Mouse (Mus musculus) cerebellum, adult 2 months (tissue): Measurements from ENCODE around the gene Upk3b. TPM values are rescaled to one million over a fixed set of nuclear protein-coding genes. Genes with fewer than 3 reads are reported as not detected.

Experiments
- DNase-seq, 2 experiments: peaks; one replicate each; pipeline ENCODE4 v3.0.0; 2021
- H3K27ac ChIP-seq: fragments of 200-500 bp; 2 replicates; pipeline ENCODE4 v1.5.1; 2012; ENCODE audit warnings: low read length, control low read depth, inconsistent platforms; ENCODE audit not compliant: insufficient read depth
- H3K27me3 ChIP-seq: fragments of 200-500 bp; 2 replicates; pipeline ENCODE4 v1.6.1; 2012; ENCODE audit warnings: inconsistent platforms, mild to moderate bottlenecking, low read length, moderate library complexity; ENCODE audit not compliant: control insufficient read depth, insufficient read depth
- H3K4me1 ChIP-seq: fragments of 200-500 bp; 2 replicates; pipeline ENCODE4 v1.6.1; 2011; ENCODE audit warnings: low read length; ENCODE audit not compliant: control insufficient read depth, insufficient read depth
- H3K4me3 ChIP-seq: fragments of 200-500 bp; replicated peaks from 2 replicates; pipeline ENCODE3; 2011; ENCODE audit warnings: mild to moderate bottlenecking, low read depth, low read length, control low read depth; ENCODE audit not compliant: insufficient read depth
- CTCF ChIP-seq: fragments of 200-500 bp; IDR thresholded peaks from 2 replicates; pipeline ENCODE4 v1.5.1; 2011; ENCODE audit warnings: low read depth, mild to moderate bottlenecking, control low read depth, low read length, moderate library complexity, borderline replicate concordance; ENCODE audit not compliant: insufficient read depth
- POLR2A ChIP-seq: fragments of 200-500 bp; IDR thresholded peaks from 2 replicates; pipeline ENCODE4 v1.6.1; 2011; ENCODE audit warnings: low read length, control low read depth, borderline replicate concordance; ENCODE audit not compliant: insufficient read depth
- WGBS: fragments of 180-500 bp; shearing (Covaris S2); methylation state at CpG from one replicate; pipeline ENCODE4 v1.1.7; 2018; 5-methylcytosine and 5-hydroxymethylcytosine counted together
- polyA plus RNA-seq: library from polyadenylated mRNA; depleted of rRNA; stranded (reverse); fragments of >200 nt; gene quantifications from 2 replicates; pipeline ENCODE4 v1.2.3, GENCODE M21; 2012; rRNA removed

Gene Upk3b
- polyA plus RNA-seq, 1 experiment, result not detected

GRCm38 (mm10) chr5:136084144-136084881, 46.0 kb downstream of the Upk3b start:
- Histone ChIP-seq H3K27me3 (no peaks in the 10 kb centered on the region), H3K27ac (no peak overlapping the region), H3K4me1 (peaks cover 5% of the 10 kb centered on the region), H3K4me3 (peak overlapping the region; percentile 97)
- 2% methylated on average over 23 of the region's 23 CpGs for WGBS
- DNase-seq, result no peak
- no peak for TF ChIP-seq CTCF
- TF ChIP-seq POLR2A, result no peak

- WGBS, result 12% methylated on average over 21 of the region's 21 CpGs
- no peak overlapping the region for H3K27ac ChIP-seq
Observed at GRCm38 (mm10) chr5:136084891-136085651, 46.8 kb downstream of the Upk3b start.

GRCm38 (mm10) chr5:136086290-136086689, 48.0 kb downstream of the Upk3b start:
- DNase-seq, result no peak

More at GRCm38 (mm10) chr5:136084891-136085651, 46.8 kb downstream of the Upk3b start:
- H3K27me3 ChIP-seq, result no peaks in the 10 kb centered on the region
- TF ChIP-seq POLR2A (no peak), CTCF (no peak)
- DNase-seq, result peak; percentile 52 to 67
- H3K4me3 ChIP-seq, result peak overlapping the region; percentile 97
- H3K4me1 ChIP-seq, result peaks cover 5% of the 10 kb centered on the region

GRCm38 (mm10) chr5:136088821-136089575, 50.7 kb downstream of the Upk3b start:
- Histone ChIP-seq H3K27ac (no peak overlapping the region), H3K27me3 (no peaks in the 10 kb centered on the region), H3K4me1 (peaks cover 5% of the 10 kb centered on the region), H3K4me3 (no peak overlapping the region)
- TF ChIP-seq POLR2A (no peak), CTCF (peak; percentile 33; the same call in 1 of the 2 replicates)
- 32% methylated on average over 14 of the region's 14 CpGs for WGBS
- DNase-seq, result no peak

More at GRCm38 (mm10) chr5:136086290-136086689, 48.0 kb downstream of the Upk3b start:
- H3K27ac ChIP-seq, result no peak overlapping the region
- 87% methylated on average over 8 of the region's 8 CpGs for WGBS
- H3K27me3 ChIP-seq, result no peaks in the 10 kb centered on the region
- peaks cover 5% of the 10 kb centered on the region for H3K4me1 ChIP-seq
- H3K4me3 ChIP-seq, result no peak overlapping the region
- TF ChIP-seq POLR2A, result no peak
- TF ChIP-seq CTCF, result no peak

GRCm38 (mm10) chr5:136091927-136092326, 53.6 kb downstream of the Upk3b start:
- no peak for TF ChIP-seq CTCF
- Histone ChIP-seq H3K4me3 (no peak overlapping the region), H3K4me1 (no peaks in the 10 kb centered on the region), H3K27me3 (no peaks in the 10 kb centered on the region), H3K27ac (no peak overlapping the region)
- DNase-seq, result no peak
- WGBS, result 57% methylated on average over 5 of the region's 5 CpGs

- H3K4me1 ChIP-seq, result no peaks in the 10 kb centered on the region
- no peaks in the 10 kb centered on the region for H3K27me3 ChIP-seq
- no peak overlapping the region for H3K4me3 ChIP-seq
- 40% methylated on average over 8 of the region's 8 CpGs for WGBS
- no peak for DNase-seq
- no peak overlapping the region for H3K27ac ChIP-seq
- TF ChIP-seq POLR2A (no peak), CTCF (no peak)
Observed at GRCm38 (mm10) chr5:136094249-136095010, 56.1 kb downstream of the Upk3b start.

- no peaks in the 10 kb centered on the region for H3K4me1 ChIP-seq
- no peak overlapping the region for H3K27ac ChIP-seq
- TF ChIP-seq CTCF (no peak), POLR2A (no peak)
- 58% methylated on average over 7 of the region's 7 CpGs for WGBS
- no peak for DNase-seq
- H3K4me3 ChIP-seq, result no peak overlapping the region
- H3K27me3 ChIP-seq, result no peaks in the 10 kb centered on the region
Observed at GRCm38 (mm10) chr5:136095089-136095488, 56.8 kb downstream of the Upk3b start.

Other genes with a start within 250 kb of the Upk3b start
- gene Srrm3, start 231.6 kb upstream of the Upk3b start, polyA plus RNA-seq, result 123 and 131 TPM in 2 replicates
- 42.9 and 49.2 TPM in 2 replicates for gene Hspb1, start 150.6 kb upstream of the Upk3b start, polyA plus RNA-seq
- gene Ywhag, start 103.9 kb upstream of the Upk3b start, polyA plus RNA-seq, result 445 and 493 TPM in 2 replicates
- gene Ssc4d, start 64.0 kb upstream of the Upk3b start, polyA plus RNA-seq, result 3.3 and 4.1 TPM in 2 replicates
- 0.23 and 0.33 TPM in 2 replicates for gene Zp3, start 58.4 kb upstream of the Upk3b start, polyA plus RNA-seq
- gene Dtx2, start 43.7 kb upstream of the Upk3b start, polyA plus RNA-seq, result 9.2 and 10.1 TPM in 2 replicates
- 1.0 and 1.1 TPM in 2 replicates for gene Upk3bl, start 16.0 kb downstream of the Upk3b start, polyA plus RNA-seq
- gene Rasa4, start 45.4 kb downstream of the Upk3b start, polyA plus RNA-seq, result 32.7 and 32.9 TPM in 2 replicates
- 121 and 123 TPM in 2 replicates for gene Polr2j, start 78.1 kb downstream of the Upk3b start, polyA plus RNA-seq
- 21.5 and 23.7 TPM in 2 replicates for gene Lrwd1, start 97.6 kb downstream of the Upk3b start, polyA plus RNA-seq
- gene Alkbh4, start 97.7 kb downstream of the Upk3b start, polyA plus RNA-seq, result 15.7 and 17.2 TPM in 2 replicates
- gene Orai2, start 132.2 kb downstream of the Upk3b start, polyA plus RNA-seq, result 64.9 and 66.9 TPM in 2 replicates
- 36.2 and 38.0 TPM in 2 replicates for gene Prkrip1, start 160.5 kb downstream of the Upk3b start, polyA plus RNA-seq
- gene Sh2b2, start 208.1 kb downstream of the Upk3b start, polyA plus RNA-seq, result 8.1 and 8.3 TPM in 2 replicates